Mouse (Mus musculus) B cell, adult (primary cell): ENCODE data around the gene Wnt9b. TPM values are rescaled to one million over a fixed set of nuclear protein-coding genes. Genes with fewer than 3 reads are reported as not detected.

ENCODE experiments used
- total RNA-seq: library from RNA; stranded (reverse); gene quantifications from 4 replicates; pipeline ENCODE4 v1.2.4, GENCODE M21; 2023; ENCODE audit not compliant: inconsistent age

Wnt9b gene
- total RNA-seq: not detected in 4 replicates

DNA sequence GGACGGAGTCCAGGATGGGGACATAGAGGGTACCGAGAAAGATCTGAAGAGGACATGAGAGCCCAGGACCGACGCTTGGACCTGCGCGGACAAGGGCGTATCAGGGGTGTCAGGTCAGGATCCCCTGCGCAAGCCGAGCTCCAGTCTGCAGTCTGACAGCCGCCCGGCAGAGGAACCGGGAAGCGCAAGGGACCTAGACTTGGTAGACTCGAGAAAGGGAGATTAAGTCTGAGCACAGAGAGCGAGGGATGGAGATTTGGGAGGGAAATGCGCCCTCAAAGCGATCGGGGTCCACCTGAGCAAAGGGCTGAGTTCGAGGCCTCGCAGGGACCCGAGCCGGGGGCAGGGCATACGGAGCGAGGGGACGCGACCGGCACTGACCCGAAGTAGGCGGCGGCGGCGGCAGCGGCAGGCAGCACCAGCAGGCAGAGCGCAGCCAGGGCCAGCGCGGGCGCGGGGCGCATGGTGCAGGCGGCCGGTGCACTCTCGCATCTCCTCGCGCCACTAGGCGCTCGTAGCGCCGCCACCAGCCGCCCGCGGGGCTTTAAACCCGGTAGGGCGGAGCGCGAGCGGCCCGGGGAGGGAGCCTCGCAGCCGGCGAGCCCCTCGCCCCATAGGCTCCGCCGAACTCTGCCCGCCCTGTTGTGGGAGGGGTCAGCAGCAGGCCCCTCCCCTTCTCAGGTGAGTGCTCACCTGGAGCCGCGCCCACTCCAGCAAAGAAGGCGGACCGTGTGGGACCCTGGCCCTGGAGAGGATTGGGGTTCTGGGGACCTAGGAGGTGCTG is at the start of gene Wnt9b:
Wnt9b (minus strand) TSS at position 516 of the 784 bp plus-strand sequence.

GRCm38 (mm10) chr11:103773387-103774227 is 24.0 kb upstream of the Wnt9b start, which contains the start of gene Wnt3:
TSS of gene Wnt3 (plus strand) at chr11:103774150.

GRCm38 (mm10) chr11:103697565-103698176 is 52.0 kb downstream of the Wnt9b start, which contains the start of gene Gosr2:
TSS of gene Gosr2 (minus strand) at chr11:103697898.

Other genes starting within 250 kb of the Wnt9b start
- not detected in 4 replicates for gene Lrrc37a, start 245.2 kb downstream of the Wnt9b start, total RNA-seq
- not detected in 4 replicates for gene Gm884, start 128.7 kb downstream of the Wnt9b start, total RNA-seq
- gene Lyzl6, start 110.9 kb downstream of the Wnt9b start, total RNA-seq: not detected in 4 replicates
- gene Rprml, start 100.3 kb downstream of the Wnt9b start, total RNA-seq: not detected in 4 replicates
- 63.5 to 68.6 TPM (median 68.2 TPM) in 4 replicates for gene Gosr2, start 51.9 kb downstream of the Wnt9b start, total RNA-seq
- not detected in 4 replicates for gene Wnt3, start 24.3 kb upstream of the Wnt9b start, total RNA-seq
- 158 to 169 TPM (median 162 TPM) in 4 replicates for gene Nsf, start 204.2 kb upstream of the Wnt9b start, total RNA-seq
- gene Arf2, start 216.9 kb upstream of the Wnt9b start, total RNA-seq: 26.7 to 36.4 TPM (median 32.5 TPM) in 4 replicates